Mouse (Mus musculus): Measurements from ENCODE around the gene Rbbp9. TPM values are rescaled to one million over a fixed set of nuclear protein-coding genes. Genes with fewer than 3 reads are reported as not detected.

The Rbbp9 gene
- total and polyA plus RNA-seq, 3 experiments, result 0.13 to 0.42 (median 0.14) TPM

GRCm38 (mm10) chr2:144553905-144554304 is 3.2 kb upstream of the Rbbp9 start:
- H3K27me3 ChIP-seq (replicated peaks), result no peaks in the 10 kb centered on the region
- in situ Hi-C loops (cut with MboI; ENCODE audit: low pct_ligation_motif_present, low pct_unique_long_range_greater_than_20kb, low sequenced_read_pairs), result no loop called here
- DNase-seq (ENCODE audit: extremely low read depth), result peak; percentile 54
- TF ChIP-seq ZKSCAN1 (IDR thresholded peaks at IDR 0.05; ENCODE audit: borderline replicate concordance, low read depth, low read length) (no peak), TBP (conservative IDR thresholded peaks at IDR 0.05; ENCODE audit: low read depth, low read length) (no peak), MXI1 (IDR thresholded peaks at IDR 0.05; ENCODE audit: low read depth, low read length) (no peak), USF1 (IDR thresholded peaks at IDR 0.05; ENCODE audit: low read depth, low read length) (no peak), ETS1 (conservative IDR thresholded peaks at IDR 0.05; ENCODE audit: low read depth, low read length) (peak; percentile 31; the same call in 1 of the 2 replicates), GABPA (IDR thresholded peaks at IDR 0.05; ENCODE audit: insufficient replicate concordance, low read depth, low read length) (no peak), CHD2 (IDR thresholded peaks at IDR 0.05; ENCODE audit: low read length) (no peak), ZNF384 (IDR thresholded peaks at IDR 0.05; ENCODE audit: low read depth, low read length) (no peak), POLR2A (IDR thresholded peaks at IDR 0.05; ENCODE audit: low read depth, low read length) (no peak), RCOR1 (conservative IDR thresholded peaks at IDR 0.05; ENCODE audit: low read depth, low read length) (no peak), ZMIZ1 (IDR thresholded peaks at IDR 0.05; ENCODE audit: low read depth, low read length) (no peak), RAD21 (IDR thresholded peaks at IDR 0.05; ENCODE audit: low read depth, low read length) (no peak), CTCF (conservative IDR thresholded peaks at IDR 0.05 in 1 of 2, IDR thresholded peaks at IDR 0.05 in 1 of 2; ENCODE audit: low read depth in 2 of 2, low read length in 2 of 2) (no peak), ZC3H11A (IDR thresholded peaks at IDR 0.05; ENCODE audit: low read depth, low read length) (no peak), JUN (IDR thresholded peaks at IDR 0.05; ENCODE audit: insufficient read depth, low read depth, low read length) (peak; percentile 70), JUND (conservative IDR thresholded peaks at IDR 0.05; ENCODE audit: low read depth, low read length) (peak; percentile 69), MEF2A (IDR thresholded peaks at IDR 0.05; ENCODE audit: borderline replicate concordance, low read depth, low read length) (peak; percentile 28; the same call in 1 of the 2 replicates), POLR2AphosphoS2 (IDR thresholded peaks at IDR 0.05; ENCODE audit: low read depth, low read length) (no peak), CHD1 (IDR thresholded peaks at IDR 0.05; ENCODE audit: low read depth, low read length) (no peak; the same call in 1 of the 2 replicates), USF2 (conservative IDR thresholded peaks at IDR 0.05; ENCODE audit: low read depth, low read length) (no peak), EP300 (IDR thresholded peaks at IDR 0.05; ENCODE audit: low read length) (peak; percentile 97), UBTF (IDR thresholded peaks at IDR 0.05; ENCODE audit: low read depth, low read length) (no peak), NRF1 (IDR thresholded peaks at IDR 0.05; ENCODE audit: low read depth, low read length) (no peak), PAX5 (IDR thresholded peaks at IDR 0.05; ENCODE audit: low read length) (no peak), SIN3A (IDR thresholded peaks at IDR 0.05; ENCODE audit: low read length) (peak; percentile 21; the same call in 1 of the 2 replicates), E2F4 (IDR thresholded peaks at IDR 0.05; ENCODE audit: insufficient replicate concordance, low read depth, low read length) (no peak), MAFK (IDR thresholded peaks at IDR 0.05; ENCODE audit: insufficient replicate concordance, low read length) (no peak), KAT2A (IDR thresholded peaks at IDR 0.05; ENCODE audit: insufficient replicate concordance, low read length) (no peak), NELFE (IDR thresholded peaks at IDR 0.05; ENCODE audit: low read depth, low read length) (no peak), HCFC1 (IDR thresholded peaks at IDR 0.05; ENCODE audit: low read depth, low read length) (peak; percentile 10; the same call in 1 of the 2 replicates), BHLHE40 (IDR thresholded peaks at IDR 0.05; ENCODE audit: low read depth, low read length) (0 out of 2 replicates have a peak, but pooled peaks have one; percentile 4), MAZ (IDR thresholded peaks at IDR 0.05; ENCODE audit: low read depth, low read length) (no peak), MAX (IDR thresholded peaks at IDR 0.05; ENCODE audit: low read length) (no peak), MYC (IDR thresholded peaks at IDR 0.05; ENCODE audit: low read depth, low read length) (no peak; the same call in 1 of the 2 replicates), ELF1 (IDR thresholded peaks at IDR 0.05; ENCODE audit: low read depth, low read length) (no peak), IRF4 (IDR thresholded peaks at IDR 0.05; ENCODE audit: low read depth, low read length) (peak; percentile 98), TCF12 (IDR thresholded peaks at IDR 0.05; ENCODE audit: low read depth, low read length) (0 out of 2 replicates have a peak, but pooled peaks have one; percentile 26), SMC3 (IDR thresholded peaks at IDR 0.05; ENCODE audit: low read depth, low read length) (no peak)
- H3K4me3 ChIP-seq (replicated peaks in 1 of 3; ENCODE audit: low read depth in 2 of 3, low read length in 2 of 3, poor library complexity in 1 of 3), result no peak overlapping the region
- H3K4me2 ChIP-seq (ENCODE audit: insufficient read depth, low read depth, poor library complexity, severe bottlenecking), result peak overlapping the region; percentile 78; the same call in 1 of the 2 replicates
- H3K79me2 ChIP-seq (replicated peaks; ENCODE audit: control insufficient read depth, extremely low read depth, insufficient read depth, poor library complexity, severe bottlenecking), result peaks cover 26% of the 10 kb centered on the region
- no peak overlapping the region for H3K27ac ChIP-seq (ENCODE audit: insufficient read depth, low read depth)
- no peak overlapping the region for H3K9ac ChIP-seq (ENCODE audit: insufficient read depth, low read depth)
- H3K36me3 ChIP-seq (replicated peaks in 1 of 2; ENCODE audit: control insufficient read depth in 1 of 2, insufficient read depth in 1 of 2, low read length in 1 of 2), result peaks cover 0 to 7% of the 10 kb centered on the region in 2 experiments
- dilution Hi-C loops (cut with MboI; ENCODE audit: extremely low pct_ligation_motif_present, extremely low pct_unique_long_range_greater_than_20kb, low sequenced_read_pairs), result no loop called here
- peaks cover 8 to 28% of the 10 kb centered on the region in 2 experiments; a peak in 3 of 4 replicates for H3K4me1 ChIP-seq (ENCODE audit: control insufficient read depth in 1 of 2, insufficient read depth in 2 of 2)
- H3K9me3 ChIP-seq (replicated peaks; ENCODE audit: low read length), result no peaks in the 10 kb centered on the region
